Mouse (Mus musculus) midbrain, embryonic 16.5 days (tissue): ENCODE results near the gene Saxo2. TPM values are rescaled to one million over a fixed set of nuclear protein-coding genes. Genes with fewer than 3 reads are reported as not detected.
A peak's percentile ranks its signal among the peaks of the same experiment; 100 is the strongest.

Experiments
- ATAC-seq: fragments of 200-750 bp; cut with Nextera tagmentation; 2 replicates; pipeline ENCODE4 v1.8.0; 2017; ENCODE audit warnings: moderate TSS enrichment
- H3K27ac ChIP-seq: fragments of 300-500 bp; sonication (generic); 2 replicates; pipeline ENCODE4 v1.5.1; 2014; ENCODE audit warnings: mild to moderate bottlenecking, low read length, mixed read lengths
- H3K27me3 ChIP-seq: fragments of 300-500 bp; sonication (generic); 2 replicates; pipeline ENCODE4 v1.6.1; 2014; ENCODE audit warnings: low read depth, low read length, mixed read lengths; ENCODE audit not compliant: control insufficient read depth, insufficient read depth
- H3K36me3 ChIP-seq: fragments of 300-500 bp; sonication (generic); 2 replicates; pipeline ENCODE4 v1.6.1; 2014; ENCODE audit warnings: mild to moderate bottlenecking, low read length, moderate library complexity, mixed read lengths; ENCODE audit not compliant: control insufficient read depth, insufficient read depth
- H3K4me1 ChIP-seq: fragments of 300-500 bp; sonication (generic); 2 replicates; pipeline ENCODE4 v1.6.1; 2014; ENCODE audit warnings: mild to moderate bottlenecking, low read length, mixed read lengths; ENCODE audit not compliant: control insufficient read depth, insufficient read depth
- H3K4me2 ChIP-seq: fragments of 300-500 bp; sonication (generic); 2 replicates; pipeline ENCODE4 v1.6.1; 2014; ENCODE audit warnings: mild to moderate bottlenecking, low read length, mixed read lengths
- H3K4me3 ChIP-seq: fragments of 300-500 bp; sonication (generic); 2 replicates; pipeline ENCODE4 v1.5.1; 2014; ENCODE audit warnings: low read depth, mild to moderate bottlenecking, low read length, moderate library complexity, mixed read lengths
- H3K9ac ChIP-seq: fragments of 300-500 bp; sonication (generic); 2 replicates; pipeline ENCODE4 v1.6.1; 2014; ENCODE audit warnings: low read depth, low read length, mixed read lengths
- H3K9me3 ChIP-seq: fragments of 300-500 bp; sonication (generic); replicated peaks from 2 replicates; pipeline ENCODE4 v1.6.1; 2014; ENCODE audit warnings: mild to moderate bottlenecking, low read length, mixed read lengths; ENCODE audit not compliant: control insufficient read depth, poor library complexity, severe bottlenecking
- WGBS: fragments of 180-500 bp; shearing (Covaris S2); extraction: QIAGEN DNeasy Blood & Tissue Kit; methylation state at CpG from one replicate; pipeline ENCODE4 v1.1.7; 2014; 5-methylcytosine and 5-hydroxymethylcytosine counted together
- polyA plus RNA-seq: library from polyadenylated mRNA; unstranded; fragments of >200 nt; fragmentation: Nextera tagmentation; extraction: Ambion mirVana; gene quantifications from 2 replicates; pipeline ENCODE4 v1.2.1, GENCODE M21; 2015

Gene Saxo2
- polyA plus RNA-seq: 24.5 and 30.5 TPM in 2 replicates

DNA sequence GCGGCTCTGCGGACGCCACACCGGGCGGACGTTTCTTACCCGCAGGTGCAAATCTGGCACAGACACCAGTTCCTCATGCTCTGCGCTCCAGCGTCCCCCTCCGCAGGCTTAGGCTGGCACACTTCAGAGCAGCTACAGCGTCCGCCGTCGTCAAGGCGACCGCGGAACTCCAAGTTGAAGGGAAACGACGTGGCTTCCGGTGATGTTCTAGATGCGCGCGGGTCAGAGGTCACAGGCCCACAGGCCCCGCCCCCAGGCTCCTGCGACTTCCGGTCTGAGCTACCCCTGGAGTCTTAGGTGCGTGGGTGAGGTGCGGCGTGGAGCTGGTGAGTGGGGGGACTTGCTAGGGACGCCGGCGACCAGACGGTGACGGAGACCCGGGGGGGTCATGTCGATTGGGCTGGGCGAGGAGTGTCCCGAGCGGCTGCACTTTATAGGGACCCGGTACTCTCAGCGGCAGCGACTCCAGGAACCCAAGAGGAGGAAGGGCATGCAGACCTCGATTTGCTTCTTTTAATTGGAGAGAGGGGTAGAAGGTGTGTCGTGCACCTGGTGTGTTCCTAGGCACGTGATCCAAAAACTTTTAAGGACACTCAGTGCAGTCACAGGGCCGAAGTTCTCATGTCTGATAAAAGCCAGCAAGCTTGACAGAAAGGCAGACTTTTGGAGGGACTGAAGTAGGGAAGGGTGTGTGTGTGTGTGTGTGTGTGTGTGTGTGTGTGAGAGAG is at the start of gene Saxo2, which contains the start of gene Efl1:
Saxo2 (minus strand) TSS at position 176 of the 728 bp plus-strand sequence.
Efl1 (plus strand) TSS at position 262 of the 728 bp plus-strand sequence.
- Histone ChIP-seq H3K9me3 (no peaks in the 10 kb centered on the region), H3K27ac (0 out of 2 replicates have a peak within 1 kb of the TSS, but pooled peaks have one; percentile 33), H3K4me3 (peak within 1 kb of the TSS; percentile 57), H3K9ac (peak within 1 kb of the TSS; percentile 64), H3K36me3 (no peaks in the 10 kb centered on the region), H3K4me2 (peak within 1 kb of the TSS; percentile 61), H3K27me3 (no peaks in the 10 kb centered on the region), H3K4me1 (peaks cover 12% of the 10 kb centered on the region)
- 0% methylated on average over 46 of the region's 46 CpGs for WGBS
- ATAC-seq: peak; percentile 99

DNA sequence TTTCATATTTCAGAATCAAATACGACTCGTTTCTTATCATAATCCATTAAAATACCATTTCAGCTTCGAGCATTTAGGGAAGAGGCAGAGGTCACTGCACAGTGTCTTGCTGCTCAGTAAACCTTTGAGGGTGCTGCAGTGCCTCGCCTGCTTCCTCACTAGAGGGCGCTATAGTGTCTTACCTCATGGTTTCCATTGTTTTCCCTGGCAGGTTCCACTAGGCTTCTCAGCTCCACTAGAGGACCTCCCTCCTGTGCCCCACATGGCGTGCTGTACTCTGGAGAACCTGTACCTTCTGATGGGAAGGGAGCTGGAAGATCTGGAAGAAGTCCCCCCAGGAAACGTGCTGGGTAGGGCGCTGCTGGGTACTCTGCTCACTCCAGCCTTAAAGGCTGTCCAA is 49.3 kb upstream of the Saxo2 start:
- no peak overlapping the region for H3K27ac ChIP-seq
- peaks cover 22% of the 10 kb centered on the region for H3K36me3 ChIP-seq
- no peak overlapping the region for H3K4me3 ChIP-seq
- H3K4me2 ChIP-seq: no peak overlapping the region
- H3K27me3 ChIP-seq: no peaks in the 10 kb centered on the region
- no peaks in the 10 kb centered on the region for H3K9me3 ChIP-seq
- no peak for ATAC-seq
- no peaks in the 10 kb centered on the region for H3K4me1 ChIP-seq
- H3K9ac ChIP-seq: no peak overlapping the region
- 80% methylated on average over 8 of the region's 8 CpGs for WGBS

DNA sequence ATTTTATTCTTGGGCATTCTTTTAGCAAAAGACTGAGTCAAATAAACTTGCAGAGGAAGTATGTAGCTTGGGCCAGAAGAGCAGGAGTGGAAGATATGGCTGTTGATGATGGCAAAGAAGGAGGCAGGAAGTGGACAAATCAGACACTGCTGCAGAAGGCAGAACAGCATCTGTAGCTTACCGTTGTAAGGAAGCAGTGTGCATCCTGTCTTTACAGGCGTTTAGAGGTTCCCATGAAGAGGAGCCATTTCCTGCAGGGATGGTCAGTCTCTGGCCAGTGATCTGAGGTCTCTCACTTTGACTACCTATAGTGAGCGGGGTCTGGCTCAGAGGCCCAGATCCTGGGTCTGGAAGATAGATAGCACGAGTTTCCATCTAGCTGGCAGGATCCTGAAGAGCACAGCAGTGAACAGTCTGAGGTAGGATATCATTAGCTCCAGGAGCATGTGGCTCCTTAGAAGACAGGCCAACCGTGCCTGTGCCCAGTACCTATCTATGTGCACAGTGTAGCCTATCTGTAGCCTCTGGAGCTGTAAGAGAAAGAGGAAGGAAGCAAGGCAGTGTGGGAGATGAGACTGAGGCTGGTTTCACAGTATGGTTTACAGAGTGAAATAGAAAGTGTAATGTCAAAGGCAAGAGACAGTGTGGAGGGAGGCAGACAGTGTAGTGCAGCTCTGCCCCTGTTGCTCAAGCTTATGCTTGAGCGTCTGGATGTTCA is 42.9 kb upstream of the Saxo2 start:
- WGBS: 92% methylated on average over 6 of the region's 6 CpGs
- Histone ChIP-seq H3K27ac (no peak overlapping the region), H3K9me3 (no peaks in the 10 kb centered on the region), H3K4me2 (no peak overlapping the region), H3K4me3 (no peak overlapping the region), H3K4me1 (no peaks in the 10 kb centered on the region; the same call in 1 of the 2 replicates), H3K9ac (no peak overlapping the region), H3K36me3 (peaks cover 22% of the 10 kb centered on the region), H3K27me3 (no peaks in the 10 kb centered on the region)
- no peak for ATAC-seq

DNA sequence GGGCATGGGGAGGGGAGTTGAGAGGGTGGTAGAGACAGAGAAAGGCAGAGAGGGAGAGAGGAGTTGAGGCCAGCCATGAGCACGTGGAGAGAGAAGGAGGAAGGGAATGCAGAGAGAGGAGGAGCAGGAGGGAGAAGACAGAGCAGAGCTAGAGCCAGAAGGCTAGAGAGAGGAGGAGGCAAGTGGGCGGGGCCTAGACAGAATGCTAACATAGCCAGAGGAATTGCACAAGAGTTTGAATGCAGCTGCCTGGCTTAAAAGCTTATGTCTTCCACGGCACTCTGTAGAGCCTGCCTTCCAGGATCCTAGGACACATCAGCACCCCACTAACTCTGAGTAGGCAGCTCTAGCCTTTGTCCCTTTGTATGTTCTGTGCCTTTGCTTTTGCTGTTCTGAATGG is 40.4 kb upstream of the Saxo2 start:
- H3K27me3 ChIP-seq: no peaks in the 10 kb centered on the region
- no peak overlapping the region for H3K9ac ChIP-seq
- H3K36me3 ChIP-seq: peaks cover 27% of the 10 kb centered on the region
- WGBS: 41% methylated on average over 3 of the region's 3 CpGs
- no peaks in the 10 kb centered on the region for H3K9me3 ChIP-seq
- H3K27ac ChIP-seq: no peak overlapping the region
- no peak overlapping the region for H3K4me3 ChIP-seq
- 0 out of 2 replicates have a peak, but pooled peaks have one; percentile 51 for ATAC-seq
- H3K4me1 ChIP-seq: no peaks in the 10 kb centered on the region; the same call in 1 of the 2 replicates
- H3K4me2 ChIP-seq: no peak overlapping the region

DNA sequence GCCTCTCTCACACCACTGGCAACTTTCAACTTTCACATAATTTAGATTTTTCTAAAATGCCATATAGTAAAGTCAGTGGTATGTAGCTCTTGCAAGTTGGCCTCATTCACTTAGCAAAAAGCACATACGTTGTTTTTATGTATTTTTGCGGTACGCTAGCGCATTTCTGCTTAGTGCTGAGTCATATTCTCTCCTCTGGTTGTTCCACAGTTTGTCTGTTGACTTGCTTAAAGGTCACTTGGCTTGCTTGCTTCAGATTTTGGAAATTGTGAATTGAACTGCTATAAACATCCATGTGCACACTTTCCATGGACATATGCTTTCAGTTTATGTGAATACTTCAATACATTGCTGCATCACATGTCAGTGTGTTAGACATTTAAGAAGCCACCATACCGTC is 31.6 kb upstream of the Saxo2 start:
- H3K27ac ChIP-seq: no peak overlapping the region
- 92% methylated on average over 5 of the region's 5 CpGs for WGBS
- no peaks in the 10 kb centered on the region for H3K9me3 ChIP-seq
- H3K4me3 ChIP-seq: no peak overlapping the region
- ATAC-seq: no peak
- no peaks in the 10 kb centered on the region for H3K27me3 ChIP-seq
- H3K4me2 ChIP-seq: no peak overlapping the region
- peaks cover 10% of the 10 kb centered on the region for H3K36me3 ChIP-seq
- H3K4me1 ChIP-seq: no peaks in the 10 kb centered on the region
- no peak overlapping the region for H3K9ac ChIP-seq

DNA sequence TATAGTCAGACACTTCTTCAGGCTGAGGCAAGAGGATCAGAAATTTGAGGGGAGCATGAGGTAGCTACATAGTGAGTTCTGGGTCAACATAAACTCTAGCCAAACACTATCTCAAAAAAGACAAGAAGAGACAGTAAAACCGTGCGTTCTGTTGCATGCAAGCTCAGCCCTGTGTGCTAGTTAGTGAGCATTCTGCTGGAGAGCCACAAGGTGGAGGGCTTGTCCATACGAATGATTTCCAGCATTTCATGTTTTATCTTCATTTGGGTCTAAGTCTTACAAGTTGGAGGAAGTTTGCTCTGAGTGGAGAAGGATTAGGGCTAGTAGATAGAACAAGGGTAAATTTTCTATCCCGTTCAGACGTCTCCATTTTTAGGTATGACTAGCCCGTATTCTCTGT is 28.5 kb upstream of the Saxo2 start:
- Histone ChIP-seq H3K4me2 (no peak overlapping the region), H3K36me3 (peaks cover 14% of the 10 kb centered on the region), H3K27me3 (no peaks in the 10 kb centered on the region), H3K9me3 (no peaks in the 10 kb centered on the region), H3K27ac (no peak overlapping the region), H3K4me3 (no peak overlapping the region), H3K9ac (no peak overlapping the region), H3K4me1 (no peaks in the 10 kb centered on the region)
- WGBS: 88% methylated on average over 6 of the region's 6 CpGs
- ATAC-seq: 0 out of 2 replicates have a peak, but pooled peaks have one; percentile 39

DNA sequence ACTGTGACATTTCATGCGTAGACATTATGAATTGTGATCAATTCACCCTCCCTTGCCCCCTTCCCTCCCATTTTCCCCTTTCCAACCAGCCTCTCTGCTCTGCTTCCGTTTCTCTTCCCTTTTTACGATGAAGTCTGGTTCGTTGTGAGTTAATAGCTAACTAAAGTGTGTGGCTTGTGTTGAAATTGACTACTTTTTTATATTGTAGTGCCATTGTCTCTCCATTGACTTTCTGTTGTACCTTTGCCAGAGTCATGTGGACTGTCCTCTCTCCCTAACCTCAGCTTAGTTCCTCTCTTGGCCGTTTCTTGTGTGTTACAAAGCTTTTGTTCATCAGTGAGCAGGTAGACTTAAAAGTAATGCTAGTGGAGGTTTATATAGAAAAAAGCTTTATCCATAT is 27.7 kb upstream of the Saxo2 start:
- Histone ChIP-seq H3K27ac (no peak overlapping the region), H3K36me3 (peaks cover 17% of the 10 kb centered on the region), H3K4me3 (no peak overlapping the region), H3K4me2 (no peak overlapping the region), H3K9me3 (no peaks in the 10 kb centered on the region), H3K9ac (no peak overlapping the region), H3K4me1 (no peaks in the 10 kb centered on the region), H3K27me3 (no peaks in the 10 kb centered on the region)
- WGBS: 89% methylated on average over 5 of the region's 5 CpGs
- ATAC-seq: no peak

DNA sequence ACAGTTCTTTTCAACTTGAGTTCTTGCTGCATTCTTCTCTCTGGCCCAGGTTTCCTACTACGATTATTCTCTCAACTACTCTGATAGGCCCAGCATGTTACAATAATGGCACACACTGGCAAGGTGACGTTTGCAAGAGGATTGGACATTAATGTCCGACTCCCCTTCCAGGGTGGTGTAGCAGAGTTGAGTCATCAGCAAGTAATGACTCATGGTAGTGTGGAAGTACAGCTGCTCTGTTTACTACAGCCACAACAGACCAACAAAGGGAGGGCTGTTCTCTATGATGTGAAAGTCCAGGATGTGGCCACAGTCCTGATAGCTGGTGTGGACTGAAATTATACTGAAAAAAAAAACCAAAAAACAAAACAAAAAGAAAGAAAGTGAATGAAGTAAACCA is 16.3 kb upstream of the Saxo2 start:
- Histone ChIP-seq H3K4me1 (no peaks in the 10 kb centered on the region), H3K27ac (no peak overlapping the region), H3K9me3 (no peaks in the 10 kb centered on the region; the same call in 1 of the 2 replicates), H3K4me3 (no peak overlapping the region), H3K4me2 (no peak overlapping the region), H3K9ac (no peak overlapping the region), H3K27me3 (no peaks in the 10 kb centered on the region), H3K36me3 (peaks cover 11% of the 10 kb centered on the region)
- ATAC-seq: no peak
- 91% methylated on average over 3 of the region's 3 CpGs for WGBS

DNA sequence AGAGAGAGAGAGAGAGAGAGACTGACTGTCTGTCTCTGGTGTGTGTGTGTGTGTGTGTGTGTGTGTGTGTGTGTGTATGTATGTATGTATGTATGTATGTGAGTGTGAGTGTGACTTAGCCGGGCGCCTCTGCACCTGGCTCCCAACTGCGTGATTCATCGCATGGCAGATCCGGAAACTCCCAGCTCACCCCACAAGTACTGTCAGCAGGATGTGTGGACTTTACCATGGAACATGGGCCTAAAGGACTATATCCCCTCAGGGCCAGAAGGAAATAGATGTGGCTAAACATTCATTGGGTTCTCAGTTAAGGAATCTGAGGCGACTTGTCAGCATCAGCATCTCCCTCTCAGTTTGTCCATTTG is 735 bp upstream of the Saxo2 start:
- peak overlapping the region; percentile 64 for H3K9ac ChIP-seq
- WGBS: 23% methylated on average over 6 of the region's 6 CpGs

More for the DNA sequence above, 735 bp upstream of the Saxo2 start:
- Histone ChIP-seq H3K27me3 (no peaks in the 10 kb centered on the region), H3K4me3 (peak overlapping the region; percentile 57), H3K9me3 (no peaks in the 10 kb centered on the region), H3K27ac (no peak overlapping the region), H3K4me2 (peak overlapping the region; percentile 61), H3K36me3 (no peaks in the 10 kb centered on the region), H3K4me1 (peaks cover 12% of the 10 kb centered on the region)
- ATAC-seq: peak; percentile 39; the same call in 1 of the 2 replicates
